Mouse (Mus musculus) embryonic facial prominence, embryonic 14.5 days (tissue): ENCODE data around the gene Mapt. TPM values are rescaled to one million over a fixed set of nuclear protein-coding genes. Genes with fewer than 3 reads are reported as not detected.

Experiments
- ATAC-seq: fragments of 200-750 bp; cut with Nextera tagmentation; 2 replicates; pipeline ENCODE4 v1.8.0; 2017; ENCODE audit warnings: low read depth, moderate number of reproducible peaks, moderate TSS enrichment
- DNase-seq: peaks from one replicate; pipeline ENCODE4 v3.0.0-alpha.2; 2015; ENCODE audit warnings: low spot score
- H3K27ac ChIP-seq: fragments of 300-500 bp; sonication (generic); replicated peaks from 2 replicates; pipeline ENCODE4 v1.5.1; 2014; ENCODE audit warnings: low read depth, mild to moderate bottlenecking, low read length, moderate library complexity
- H3K27me3 ChIP-seq: fragments of 300-500 bp; sonication (generic); replicated peaks from 2 replicates; pipeline ENCODE4 v1.6.1; 2014; ENCODE audit warnings: low read length; ENCODE audit not compliant: control insufficient read depth, insufficient read depth
- H3K36me3 ChIP-seq: fragments of 300-500 bp; sonication (generic); 2 replicates; pipeline ENCODE4 v1.6.1; 2014; ENCODE audit warnings: low read length, mixed read lengths; ENCODE audit not compliant: control insufficient read depth, insufficient read depth
- H3K4me1 ChIP-seq: fragments of 300-500 bp; sonication (generic); 2 replicates; pipeline ENCODE4 v1.6.1; 2014; ENCODE audit warnings: antibody characterized with exemption, low read length; ENCODE audit not compliant: control insufficient read depth, insufficient read depth
- H3K4me2 ChIP-seq: fragments of 300-500 bp; sonication (generic); 2 replicates; pipeline ENCODE4 v1.6.1; 2014; ENCODE audit warnings: low read depth, mild to moderate bottlenecking, low read length, moderate library complexity, mixed read lengths
- H3K4me3 ChIP-seq: fragments of 300-500 bp; sonication (generic); 2 replicates; pipeline ENCODE4 v1.5.1; 2014; ENCODE audit warnings: low read depth, mild to moderate bottlenecking, low read length
- H3K9ac ChIP-seq: fragments of 300-500 bp; sonication (generic); 2 replicates; pipeline ENCODE4 v1.6.1; 2014; ENCODE audit warnings: low read depth, mild to moderate bottlenecking, low read length, moderate library complexity, mixed read lengths
- H3K9me3 ChIP-seq: fragments of 300-500 bp; sonication (generic); 2 replicates; pipeline ENCODE4 v1.6.1; 2016; ENCODE audit warnings: low read length; ENCODE audit not compliant: control insufficient read depth
- WGBS: fragments of 180-500 bp; shearing (Covaris S2); extraction: QIAGEN DNeasy Blood & Tissue Kit; methylation state at CpG from one replicate; pipeline ENCODE4 v1.1.7; 2014; 5-methylcytosine and 5-hydroxymethylcytosine counted together
- polyA plus RNA-seq: library from polyadenylated mRNA; unstranded; fragments of >200 nt; fragmentation: Nextera tagmentation; extraction: Ambion mirVana; gene quantifications from 2 replicates; pipeline ENCODE4 v1.2.1, GENCODE M21; 2014

The Mapt gene
- polyA plus RNA-seq, 1 experiment from 2014 or later, result 26.5 TPM

GRCm38 (mm10) chr11:104223301-104223700 is 7.9 kb upstream of the Mapt start:
- 73% methylated on average over 9 of the region's 9 CpGs for WGBS
- H3K4me1 ChIP-seq, result no peaks in the 10 kb centered on the region
- ATAC-seq (no peak), DNase-seq (no peak)
- H3K27me3 ChIP-seq, result 0 out of 2 replicates have a peak, but pooled peaks cover 2% of the 10 kb centered on the region
- H3K4me2 ChIP-seq, result no peak overlapping the region
- H3K9ac ChIP-seq, result no peak overlapping the region
- no peaks in the 10 kb centered on the region for H3K9me3 ChIP-seq
- H3K27ac ChIP-seq, result no peak overlapping the region
- no peak overlapping the region for H3K4me3 ChIP-seq
- no peaks in the 10 kb centered on the region for H3K36me3 ChIP-seq

GRCm38 (mm10) chr11:104229391-104229790 is 1.8 kb upstream of the Mapt start:
- Histone ChIP-seq H3K36me3 (no peaks in the 10 kb centered on the region), H3K9ac (no peak overlapping the region), H3K27me3 (peaks cover 43% of the 10 kb centered on the region), H3K4me1 (peaks cover 11% of the 10 kb centered on the region; the same call in 1 of the 2 replicates), H3K4me3 (no peak overlapping the region), H3K27ac (no peak overlapping the region), H3K4me2 (no peak overlapping the region), H3K9me3 (no peaks in the 10 kb centered on the region)
- no peak for ATAC-seq
- WGBS, result 66% methylated on average over 4 of the region's 4 CpGs
- DNase-seq, result no peak

DNA sequence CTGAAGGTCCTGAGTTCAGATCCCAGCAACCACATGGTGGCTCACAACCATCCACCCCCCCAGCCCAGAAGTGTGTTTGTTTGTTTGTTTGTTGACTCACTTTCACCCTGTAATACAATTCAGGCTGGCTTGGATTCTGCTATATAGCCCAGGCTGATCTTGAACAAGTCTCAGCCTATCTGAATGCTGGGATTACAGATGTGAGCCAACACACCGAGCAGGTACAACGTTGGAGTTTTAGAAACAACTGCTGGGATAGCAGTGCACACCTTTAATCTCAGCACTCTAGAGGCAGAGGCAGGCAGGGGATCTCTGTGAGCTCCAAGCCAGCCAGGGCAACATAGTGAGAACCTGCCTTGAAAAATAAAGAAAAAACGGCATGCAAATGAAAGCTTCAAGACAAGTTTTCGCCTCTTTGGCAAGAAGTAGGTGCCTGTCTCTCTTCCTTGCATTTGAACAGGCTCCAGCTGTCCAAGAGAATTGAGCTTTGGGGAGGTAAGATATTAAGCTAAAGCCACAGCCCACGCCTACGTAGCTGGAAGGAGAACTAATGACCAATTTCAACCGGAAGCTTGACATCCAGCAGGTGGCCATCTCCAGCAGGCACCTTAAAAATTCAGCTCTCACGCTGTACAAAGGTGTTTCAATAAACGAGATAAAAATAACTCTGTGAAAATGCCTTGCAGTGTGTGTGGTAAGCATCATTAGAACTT is 968 bp upstream of the Mapt start:
- ATAC-seq (no peak), DNase-seq (no peak)
- H3K27ac ChIP-seq, result no peak overlapping the region; the same call in 1 of the 2 replicates
- 10% methylated on average over 9 of the region's 9 CpGs for WGBS
- peak overlapping the region; percentile 76; the same call in 1 of the 2 replicates for H3K9ac ChIP-seq
- H3K4me1 ChIP-seq, result peaks cover 11% of the 10 kb centered on the region; the same call in 1 of the 2 replicates
- peaks cover 51% of the 10 kb centered on the region for H3K27me3 ChIP-seq
- peak overlapping the region; percentile 63 for H3K4me3 ChIP-seq
- H3K4me2 ChIP-seq, result peak overlapping the region; percentile 99
- H3K9me3 ChIP-seq, result no peaks in the 10 kb centered on the region
- no peaks in the 10 kb centered on the region for H3K36me3 ChIP-seq

- no peaks in the 10 kb centered on the region for H3K36me3 ChIP-seq
- H3K9ac ChIP-seq, result peak overlapping the region; percentile 76
- peak overlapping the region; percentile 15; the same call in 1 of the 2 replicates for H3K27ac ChIP-seq
- ATAC-seq (0 out of 2 replicates have a peak, but pooled peaks have one; percentile 8), DNase-seq (no peak)
- H3K4me3 ChIP-seq, result peak overlapping the region; percentile 63
- H3K4me2 ChIP-seq, result peak overlapping the region; percentile 99
- no peaks in the 10 kb centered on the region for H3K9me3 ChIP-seq
- WGBS, result 1% methylated on average over 44 of the region's 72 CpGs
- peaks cover 11% of the 10 kb centered on the region for H3K4me1 ChIP-seq
- peaks cover 60% of the 10 kb centered on the region for H3K27me3 ChIP-seq
Observed at GRCm38 (mm10) chr11:104232141-104233061, 1.2 kb downstream of the Mapt start.

GRCm38 (mm10) chr11:104233101-104233500 is 1.9 kb downstream of the Mapt start:
- Histone ChIP-seq H3K4me2 (peak overlapping the region; percentile 99), H3K9ac (peak overlapping the region; percentile 76; the same call in 1 of the 2 replicates), H3K27me3 (peaks cover 60% of the 10 kb centered on the region), H3K27ac (no peak overlapping the region), H3K9me3 (no peaks in the 10 kb centered on the region), H3K36me3 (no peaks in the 10 kb centered on the region), H3K4me1 (peaks cover 11% of the 10 kb centered on the region), H3K4me3 (peak overlapping the region; percentile 63)
- ATAC-seq (no peak; the same call in 1 of the 2 replicates), DNase-seq (no peak)
- WGBS, result 0% methylated on average over 8 of the region's 10 CpGs

GRCm38 (mm10) chr11:104233574-104234206 is 2.5 kb downstream of the Mapt start:
- H3K4me1 ChIP-seq, result peaks cover 11% of the 10 kb centered on the region
- no peak for DNase-seq
- H3K9me3 ChIP-seq, result no peaks in the 10 kb centered on the region
- H3K4me2 ChIP-seq, result peak overlapping the region; percentile 99
- no peak overlapping the region for H3K27ac ChIP-seq
- peaks cover 56% of the 10 kb centered on the region for H3K27me3 ChIP-seq
- ATAC-seq, result no peak
- 4% methylated on average over 30 of the region's 30 CpGs for WGBS
- H3K9ac ChIP-seq, result peak overlapping the region; percentile 17; the same call in 1 of the 2 replicates
- H3K36me3 ChIP-seq, result no peaks in the 10 kb centered on the region
- peak overlapping the region; percentile 5; the same call in 1 of the 2 replicates for H3K4me3 ChIP-seq

- Histone ChIP-seq H3K4me3 (no peak overlapping the region), H3K9me3 (no peaks in the 10 kb centered on the region), H3K9ac (no peak overlapping the region), H3K36me3 (no peaks in the 10 kb centered on the region), H3K4me1 (peaks cover 11% of the 10 kb centered on the region), H3K27me3 (peaks cover 51% of the 10 kb centered on the region), H3K27ac (no peak overlapping the region), H3K4me2 (no peak overlapping the region)
- no peak for DNase-seq
- ATAC-seq, result no peak
- 32% methylated on average over 6 of the region's 6 CpGs for WGBS
Observed at GRCm38 (mm10) chr11:104234680-104235079, 3.5 kb downstream of the Mapt start.

DNA sequence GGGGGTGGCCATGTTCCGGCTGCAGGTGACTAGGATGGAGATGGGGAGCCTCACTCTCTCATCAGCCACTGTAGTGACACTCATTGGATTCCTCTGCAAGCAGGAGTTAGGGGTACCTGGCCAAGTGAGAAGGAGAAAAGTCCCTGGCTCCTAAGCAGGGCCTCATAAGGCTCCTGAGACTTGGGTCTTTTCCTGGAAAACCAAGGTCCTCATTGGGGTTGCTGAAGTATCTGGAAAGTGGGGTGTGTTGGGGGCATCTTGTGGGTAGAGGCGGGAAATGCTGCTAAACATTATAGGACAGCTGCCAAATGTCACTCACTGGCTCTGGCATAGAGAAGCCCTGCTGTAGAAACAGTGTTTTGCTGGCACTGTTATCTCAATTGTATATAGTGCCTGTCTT is 4.7 kb downstream of the Mapt start:
- ATAC-seq, result no peak

More for the DNA sequence above, 4.7 kb downstream of the Mapt start:
- H3K36me3 ChIP-seq, result no peaks in the 10 kb centered on the region
- H3K4me2 ChIP-seq, result no peak overlapping the region
- no peak for DNase-seq
- H3K9me3 ChIP-seq, result no peaks in the 10 kb centered on the region
- WGBS, result 77% methylated on average over 2 of the region's 2 CpGs
- H3K4me1 ChIP-seq, result peaks cover 11% of the 10 kb centered on the region
- no peak overlapping the region for H3K4me3 ChIP-seq
- no peak overlapping the region for H3K9ac ChIP-seq
- H3K27me3 ChIP-seq, result peaks cover 48% of the 10 kb centered on the region
- no peak overlapping the region for H3K27ac ChIP-seq
